Mouse (Mus musculus): Measurements from ENCODE around the gene Slc7a4.

DNA sequence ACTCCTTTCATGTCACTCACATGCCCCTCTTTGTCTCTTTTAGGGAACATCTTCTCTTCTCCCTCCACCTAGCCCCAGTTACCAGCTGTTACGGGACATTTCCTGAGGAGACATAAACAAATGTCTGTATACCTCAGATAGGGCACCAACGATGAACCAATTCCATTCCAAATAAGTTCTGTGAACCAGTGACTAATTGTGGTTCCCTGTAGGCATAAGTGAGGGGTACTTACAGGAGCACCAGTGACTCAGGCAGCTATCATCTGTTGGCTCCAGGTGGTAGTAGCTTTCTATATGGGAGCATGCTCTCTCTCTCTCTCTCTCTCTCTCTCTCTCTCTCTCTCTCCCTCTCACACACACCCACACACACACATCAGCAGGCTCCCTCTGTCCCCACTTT is 18.8 kb downstream of the Slc7a4 start:
- no peak for TF ChIP-seq POLR2A (IDR thresholded peaks at IDR 0.05; ENCODE audit: borderline replicate concordance, extremely low read depth, insufficient read depth, insufficient read length, poor library complexity, severe bottlenecking)
- no peak for TF ChIP-seq CTCF (IDR thresholded peaks at IDR 0.05; ENCODE audit: borderline replicate concordance, extremely low read depth, insufficient read depth, insufficient read length)

Data from brain, embryonic 14.5 days (tissue).